Mouse (Mus musculus) B cell, adult 2 months (primary cell): ENCODE results near the gene Srd5a2.

Experiments used
- DNase-seq, 2 experiments: peaks; one replicate each; pipeline ENCODE4 v3.0.0; 2022

Srd5a2 gene

DNA sequence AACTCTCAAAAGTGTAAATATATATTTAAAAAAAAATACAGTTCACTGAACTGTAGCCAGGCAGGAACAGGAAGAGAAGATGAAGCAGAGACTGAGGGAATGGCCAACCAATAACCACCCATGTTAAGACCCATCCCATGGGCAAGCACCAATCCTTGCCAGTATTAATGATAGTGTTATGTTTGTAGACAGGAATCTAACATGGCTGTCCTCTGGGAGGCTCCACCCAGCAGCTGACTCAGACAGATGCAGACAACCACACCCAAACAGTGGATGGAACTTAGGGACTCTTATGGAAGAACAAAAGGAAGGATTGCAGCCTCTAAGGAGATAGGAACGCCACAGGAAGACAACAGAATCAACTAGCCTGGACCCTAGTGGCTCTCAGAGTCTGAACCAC lies 64.8 kb downstream of the Srd5a2 start:
- no peak for DNase-seq

DNA sequence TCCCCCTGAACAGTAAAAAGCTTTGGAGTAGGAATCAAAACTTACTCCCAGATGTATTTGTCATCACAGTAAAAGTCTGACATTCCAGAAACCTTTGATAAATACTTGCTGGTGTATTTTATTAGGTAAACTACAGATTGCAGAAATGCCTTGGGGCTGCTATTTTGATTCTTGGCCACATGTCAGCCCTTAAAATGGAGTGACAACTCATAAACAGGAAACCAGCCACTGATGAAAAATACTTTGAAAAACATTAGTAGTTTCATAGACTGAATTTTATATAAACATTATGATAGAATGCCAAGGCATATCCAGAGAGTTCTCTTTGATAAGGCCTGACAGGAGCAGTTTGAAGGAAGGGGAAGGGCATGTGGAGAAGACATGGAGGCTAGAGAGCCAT lies 71.7 kb downstream of the Srd5a2 start:
- no peak for DNase-seq

DNA sequence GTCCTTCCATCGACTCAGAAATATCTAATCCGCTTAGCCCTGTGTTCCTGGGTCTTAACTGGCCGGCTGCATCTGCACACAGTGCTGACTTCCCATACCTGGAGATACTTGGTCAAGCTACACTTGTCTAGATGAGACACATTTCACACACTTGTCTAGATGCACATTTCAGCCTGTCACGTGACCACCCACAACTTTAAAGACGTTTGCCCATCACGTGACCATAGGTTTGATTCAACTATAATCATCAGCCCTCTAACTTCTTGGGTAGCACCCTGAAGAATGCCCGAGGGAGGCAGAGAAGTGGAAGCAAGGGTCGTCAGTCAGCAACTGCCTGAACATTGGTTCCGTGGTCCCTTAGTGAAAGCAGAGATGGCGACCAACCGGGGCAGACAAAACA lies 75.1 kb downstream of the Srd5a2 start:
- no peak for DNase-seq

DNA sequence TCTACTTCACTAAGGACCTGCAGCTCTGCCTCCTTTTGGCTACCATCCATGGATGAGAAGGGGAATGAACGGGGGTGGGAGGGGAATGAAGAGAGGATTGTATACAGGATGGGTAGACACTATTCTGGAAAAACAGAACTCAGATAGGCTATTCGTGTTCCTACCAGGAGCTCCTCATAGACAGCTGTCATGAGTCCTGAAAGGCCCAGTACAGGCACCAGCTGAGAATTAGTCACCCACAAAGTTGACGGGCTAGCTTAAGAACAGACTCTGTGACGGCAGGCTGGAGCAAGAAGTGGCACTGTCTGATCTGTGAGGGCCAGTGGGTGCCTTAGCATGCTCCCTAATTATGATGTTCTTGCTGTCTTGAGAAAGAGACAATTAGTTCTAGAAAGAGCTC lies 76.4 kb downstream of the Srd5a2 start:
- no peak for DNase-seq

DNA sequence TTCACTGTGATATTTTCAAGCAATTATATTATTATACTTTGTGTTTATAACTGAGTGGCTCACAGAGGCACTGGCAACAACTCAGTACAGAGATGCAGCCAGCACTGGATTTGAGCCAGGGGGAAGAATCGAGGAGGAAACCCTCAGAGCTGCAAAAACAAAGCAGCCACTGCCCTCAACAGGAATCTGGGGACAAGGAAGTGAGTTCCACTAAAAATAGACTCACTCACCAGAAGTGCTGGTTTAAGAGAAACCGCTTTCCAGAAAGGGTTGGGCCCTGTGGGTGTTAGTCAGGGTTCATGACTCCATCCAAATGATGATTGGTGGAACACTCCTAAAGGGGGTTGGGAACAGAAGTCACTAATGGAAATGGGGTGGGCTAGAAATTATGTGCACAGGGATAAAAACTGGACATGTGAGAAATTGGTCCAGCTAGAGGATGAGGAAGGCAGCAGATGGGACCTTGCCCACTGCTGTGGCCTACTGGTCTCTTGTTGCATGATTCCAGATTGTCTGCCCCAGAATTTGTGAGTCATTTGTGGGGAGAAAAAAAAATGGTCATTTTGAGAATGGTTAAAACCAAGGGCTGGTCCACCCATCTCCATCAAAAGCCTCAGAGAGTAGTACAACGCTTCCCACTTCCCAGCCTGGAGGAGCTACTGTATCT lies 77.2 kb downstream of the Srd5a2 start:
- no peak for DNase-seq
